Mouse (Mus musculus) G1E (cell line): ENCODE data around the gene Strn3.

ENCODE experiments used
- CTCF ChIP-seq: IDR thresholded peaks from 2 replicates; pipeline ENCODE4 v1.5.1; 2012; ENCODE audit warnings: low read depth, low read length, inconsistent platforms, mixed read lengths
- GATA2 ChIP-seq: IDR thresholded peaks from 2 replicates; pipeline ENCODE4 v1.6.1; 2012; ENCODE audit warnings: low read depth, low read length, inconsistent platforms, borderline replicate concordance
- TAL1 ChIP-seq: conservative IDR thresholded peaks from 2 replicates; pipeline ENCODE4 v1.6.1; 2012; ENCODE audit warnings: low read depth, low read length, inconsistent platforms, mixed read lengths

- no peak for TF ChIP-seq CTCF
- TF ChIP-seq TAL1, result no peak
- TF ChIP-seq GATA2, result no peak
Measured at GRCm38 (mm10) chr12:51706673-51707235, 15.1 kb upstream of the Strn3 start.
